Mouse (Mus musculus) adrenal gland, postnatal 4 days (tissue): ENCODE measurements around the gene Gmcl1. TPM values are rescaled to one million over a fixed set of nuclear protein-coding genes. Genes with fewer than 3 reads are reported as not detected.

Source experiments
- DNase-seq, 2 experiments: peaks; one replicate each; pipeline ENCODE4 v3.0.0; 2021 to 2022; ENCODE audit warnings: low spot score in 2 of 2, mixed read lengths in 2 of 2
- long read RNA-seq, 2 experiments: library from polyadenylated mRNA; stranded (forward); transcript quantifications; one replicate each; pipeline ENCODE4 v2.0.0; 2021
- total RNA-seq, 2 experiments: library from RNA; stranded (reverse); gene quantifications; 2 replicates each; pipeline ENCODE4 v1.2.3; 2021

Gene Gmcl1
- total RNA-seq = 10 to 100 TPM; 17.9 to 22.4 TPM
- long read RNA-seq, experiment 1, transcript Gmcl1-201 (14 exons, 2,949 nt) = major isoform, 24 of 33 reads
- long read RNA-seq, experiment 1, partial matches to known transcripts = 0 of 33 reads
- long read RNA-seq, experiment 1, other reads (novel, unspliced or antisense) = 8 of 33 reads
- long read RNA-seq, experiment 2, transcript Gmcl1-201 (14 exons, 2,949 nt) = major isoform, 81 of 104 reads
- long read RNA-seq, experiment 2, partial matches to known transcripts = 5 of 104 reads
- long read RNA-seq, experiment 2, other reads (novel, unspliced or antisense) = 17 of 104 reads

GRCm38 (mm10) chr6:86733183-86733876 lies at the start of gene Gmcl1:
Gmcl1 (minus strand) TSS chr6:86733383.
- peak; percentile 87 to 89 for DNase-seq

- DNase-seq = no peak
Observed at GRCm38 (mm10) chr6:86782342-86782741, 49.2 kb upstream of the Gmcl1 start.

GRCm38 (mm10) chr6:86781361-86781957 lies 48.3 kb upstream of the Gmcl1 start:
- no peak for DNase-seq

DNA sequence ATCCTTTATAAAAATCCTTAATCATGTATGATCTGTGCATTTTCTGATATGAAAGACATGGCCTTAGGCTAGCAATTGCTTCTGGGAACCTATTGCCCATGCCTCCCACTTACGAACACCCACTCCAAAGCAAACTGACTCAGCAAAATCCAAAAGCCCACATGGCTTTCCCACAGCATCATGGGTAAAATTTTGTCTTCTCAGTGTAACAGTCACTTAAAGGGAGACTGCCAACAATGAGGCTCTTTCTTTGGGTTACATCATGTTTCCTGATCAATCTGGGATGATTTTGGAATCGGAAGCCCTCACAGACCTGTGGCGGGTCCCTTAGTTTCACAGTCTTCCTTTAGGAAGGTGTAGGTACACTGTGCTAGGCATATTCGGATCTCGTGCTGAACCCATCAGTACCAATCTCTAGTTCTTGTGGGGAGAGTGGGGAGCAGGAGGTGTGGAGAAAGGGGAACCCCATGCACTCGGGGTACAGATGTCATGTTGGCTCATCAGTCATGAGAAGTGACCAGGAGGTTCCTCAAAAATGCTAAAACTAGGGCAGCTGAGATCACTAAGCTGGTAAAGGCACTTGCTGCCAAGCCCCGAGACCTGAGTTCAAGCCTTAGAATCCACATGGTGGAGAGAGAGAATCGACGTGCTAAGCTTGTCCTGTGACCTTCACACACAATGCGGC lies 45.9 kb upstream of the Gmcl1 start:
- no peak for DNase-seq

GRCm38 (mm10) chr6:86777181-86777580 lies 44.0 kb upstream of the Gmcl1 start:
- DNase-seq = no peak

DNA sequence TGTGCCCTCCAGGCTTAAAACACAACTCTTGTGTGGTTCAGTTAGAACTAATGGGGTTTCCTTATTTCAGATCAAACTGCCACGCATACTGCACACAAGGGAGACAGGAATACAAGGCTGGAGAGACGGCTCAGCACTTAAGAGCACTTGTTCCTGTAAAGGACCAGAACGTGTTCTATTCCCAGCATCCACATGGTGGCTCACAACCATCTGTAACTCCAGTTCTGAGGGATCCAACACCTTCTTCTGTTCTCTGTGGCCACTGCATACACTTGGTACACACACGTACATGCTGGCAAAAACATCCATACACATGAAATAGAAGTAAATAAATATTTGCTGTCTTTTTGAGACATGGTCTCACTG lies 43.5 kb upstream of the Gmcl1 start:
- DNase-seq = no peak

DNA sequence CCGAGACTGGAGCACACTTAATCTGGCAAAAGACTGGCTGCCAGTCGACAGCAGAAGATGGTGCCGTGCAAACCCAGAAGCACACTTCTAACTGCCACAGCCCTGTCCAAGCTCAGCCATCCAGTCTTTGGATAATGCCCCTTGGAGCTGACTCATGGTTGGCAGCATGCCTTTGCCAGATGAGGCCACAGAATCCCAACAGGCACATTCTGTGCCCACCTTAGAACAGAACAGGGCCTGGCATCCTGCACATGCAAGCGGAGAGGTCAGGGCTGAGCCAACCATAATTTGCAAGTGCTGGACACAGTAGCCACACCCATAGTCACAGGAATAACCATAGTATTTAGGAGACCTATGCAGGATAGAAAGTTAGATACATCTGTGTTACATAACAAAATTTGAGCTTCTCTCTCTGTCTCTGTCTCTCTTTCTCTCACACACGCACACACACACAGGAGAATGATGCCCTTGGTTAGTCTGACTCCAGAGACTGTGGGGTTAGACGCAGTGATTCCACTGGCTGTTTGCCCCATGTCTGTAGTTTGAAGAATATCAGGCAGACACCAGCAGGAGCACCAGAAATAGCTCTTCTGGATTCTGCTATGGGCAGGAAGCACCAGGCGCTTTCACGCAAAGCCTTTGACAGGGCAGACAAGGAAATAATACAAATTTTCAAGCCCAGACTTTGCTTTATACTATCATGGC lies 43.0 kb upstream of the Gmcl1 start:
- DNase-seq = no peak

GRCm38 (mm10) chr6:86774937-86775336 lies 41.8 kb upstream of the Gmcl1 start:
- DNase-seq = no peak

GRCm38 (mm10) chr6:86773830-86774229 lies 40.6 kb upstream of the Gmcl1 start:
- no peak for DNase-seq

DNA sequence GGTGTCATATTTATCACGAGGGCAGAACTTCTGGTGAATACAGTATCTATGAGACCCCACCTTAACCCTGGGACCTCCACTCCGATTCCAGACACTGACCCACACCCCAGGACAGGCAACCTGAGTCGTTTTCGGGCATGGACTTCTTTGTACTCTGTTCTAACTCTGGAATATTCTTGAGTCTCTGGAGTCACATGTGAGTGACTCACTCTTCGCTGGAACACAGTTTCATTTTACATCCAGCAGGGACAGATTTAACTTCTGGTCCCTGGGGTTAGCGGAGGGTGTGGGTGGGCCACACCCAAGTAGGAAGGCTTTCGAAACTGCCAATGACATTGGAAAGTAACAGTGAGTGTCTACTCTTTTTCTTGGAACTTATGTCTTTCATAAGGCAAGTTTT lies 39.4 kb upstream of the Gmcl1 start:
- no peak for DNase-seq

DNA sequence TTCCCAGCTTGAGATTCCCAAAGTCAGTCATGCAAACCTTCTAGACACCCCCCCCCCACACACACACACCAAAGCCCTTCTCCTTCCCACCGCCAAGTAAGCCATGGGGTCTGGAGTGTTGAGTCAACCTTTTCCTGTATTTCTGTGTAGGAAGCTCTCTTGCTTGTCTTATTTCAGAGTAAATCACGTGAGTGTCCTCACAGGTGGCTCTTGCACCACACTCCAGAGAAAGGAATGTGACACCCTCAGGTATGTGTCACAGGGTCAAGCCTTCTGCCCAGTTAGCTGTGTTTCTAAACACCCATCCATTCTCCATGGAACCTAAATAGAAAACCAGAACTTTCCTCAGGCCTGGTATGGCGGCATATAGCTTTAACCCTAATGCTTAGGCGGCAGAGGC lies 35.8 kb upstream of the Gmcl1 start:
- DNase-seq = no peak

GRCm38 (mm10) chr6:86768186-86768776 lies 35.1 kb upstream of the Gmcl1 start:
- no peak for DNase-seq

DNA sequence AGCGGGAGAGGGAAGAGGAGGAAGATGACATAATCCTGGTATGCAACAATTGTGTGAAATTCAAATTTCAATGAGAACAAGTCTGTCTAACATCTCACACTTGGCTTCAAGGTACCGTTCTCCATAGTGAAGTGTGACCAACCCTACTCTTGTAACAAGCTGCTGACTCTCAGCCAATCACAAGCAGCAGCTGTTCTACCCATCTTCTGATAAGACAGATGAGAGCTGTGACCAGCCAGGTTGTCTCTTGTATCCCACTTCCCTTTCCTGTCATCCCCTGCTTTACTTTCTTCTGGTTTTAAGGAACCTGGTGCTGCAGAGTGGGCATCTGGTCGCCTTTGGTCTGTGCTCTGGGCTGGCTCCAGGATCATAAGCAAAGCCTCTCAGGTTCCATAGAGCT lies 34.3 kb upstream of the Gmcl1 start:
- DNase-seq = no peak

- no peak for DNase-seq
Observed at GRCm38 (mm10) chr6:86765637-86766059, 32.5 kb upstream of the Gmcl1 start.

DNA sequence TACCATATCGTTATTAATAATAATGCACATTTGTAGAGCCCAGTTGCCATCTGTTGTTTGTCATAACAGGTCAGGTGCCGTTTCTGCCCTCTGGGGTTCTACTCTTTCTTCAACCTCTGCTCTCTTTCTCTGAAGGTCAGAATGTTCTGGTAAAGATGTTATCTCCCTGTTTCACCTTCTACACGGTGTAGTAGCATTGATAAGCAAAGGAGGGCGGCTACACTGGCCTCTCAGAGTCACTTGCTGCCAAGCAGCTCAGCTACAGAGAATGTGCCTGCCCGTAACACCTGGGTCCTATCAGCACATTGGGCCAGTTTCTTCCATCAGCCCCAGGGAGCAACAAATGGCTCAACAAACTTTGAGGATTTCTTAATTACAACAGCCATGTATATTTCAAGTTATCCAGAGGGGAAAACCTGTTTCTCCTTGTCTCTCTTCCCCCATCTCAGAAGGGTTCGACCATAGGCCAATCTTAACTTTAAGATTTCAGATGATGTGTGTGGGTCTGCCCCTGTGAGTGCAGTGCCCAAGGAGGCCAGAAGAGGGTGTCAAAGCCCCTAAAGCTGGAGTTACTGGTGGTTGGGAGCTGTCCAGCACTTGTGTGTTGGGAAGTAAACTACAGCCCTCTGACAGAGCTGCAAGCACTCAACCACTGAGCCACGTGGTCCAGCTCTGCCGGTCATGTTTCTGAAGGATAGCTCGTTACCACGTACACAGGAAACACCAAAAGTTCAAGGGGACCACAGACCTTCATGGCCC lies 21.1 kb upstream of the Gmcl1 start:
- no peak for DNase-seq

GRCm38 (mm10) chr6:86752843-86753485 lies 19.8 kb upstream of the Gmcl1 start:
- no peak for DNase-seq

DNA sequence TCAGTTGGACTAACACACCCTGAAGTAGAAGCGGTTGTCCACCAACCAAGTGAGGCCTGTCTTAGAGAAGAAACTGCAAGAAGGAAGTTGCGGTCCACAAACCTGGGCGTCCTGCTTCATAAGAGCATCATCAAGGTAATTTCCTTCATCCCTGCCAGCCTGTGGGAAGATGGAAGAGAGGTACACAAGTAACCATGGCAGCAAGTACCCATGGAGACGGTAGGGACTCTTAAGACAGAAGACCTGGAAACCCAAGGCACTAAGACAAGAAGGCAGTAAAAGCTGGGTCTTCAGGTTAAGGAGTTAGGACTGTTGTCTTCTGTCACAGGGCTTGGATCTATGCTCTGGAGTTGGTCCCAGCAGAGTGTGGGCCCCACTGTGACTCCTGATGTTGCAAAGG lies 17.8 kb upstream of the Gmcl1 start:
- no peak for DNase-seq

GRCm38 (mm10) chr6:86749817-86750216 lies 16.6 kb upstream of the Gmcl1 start:
- no peak for DNase-seq

DNA sequence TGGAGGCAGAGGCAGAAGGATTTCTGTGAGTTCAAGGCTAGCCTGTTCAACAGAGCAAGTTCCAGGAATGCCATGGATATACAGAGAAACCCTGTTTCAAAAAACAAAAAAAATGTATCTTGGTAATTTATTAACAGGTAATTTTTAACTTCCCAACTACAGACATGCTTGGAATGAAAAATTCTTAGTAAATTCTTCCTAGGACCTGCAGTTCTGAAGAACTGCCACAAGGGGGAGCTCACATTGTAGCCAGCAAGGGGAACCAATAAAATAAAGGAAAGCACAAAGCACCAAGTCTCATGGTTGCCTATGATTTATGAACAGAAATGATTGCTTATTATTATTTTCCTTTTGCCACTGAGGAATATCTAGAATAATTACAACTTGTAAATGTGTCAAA lies 14.0 kb upstream of the Gmcl1 start:
- no peak for DNase-seq

DNA sequence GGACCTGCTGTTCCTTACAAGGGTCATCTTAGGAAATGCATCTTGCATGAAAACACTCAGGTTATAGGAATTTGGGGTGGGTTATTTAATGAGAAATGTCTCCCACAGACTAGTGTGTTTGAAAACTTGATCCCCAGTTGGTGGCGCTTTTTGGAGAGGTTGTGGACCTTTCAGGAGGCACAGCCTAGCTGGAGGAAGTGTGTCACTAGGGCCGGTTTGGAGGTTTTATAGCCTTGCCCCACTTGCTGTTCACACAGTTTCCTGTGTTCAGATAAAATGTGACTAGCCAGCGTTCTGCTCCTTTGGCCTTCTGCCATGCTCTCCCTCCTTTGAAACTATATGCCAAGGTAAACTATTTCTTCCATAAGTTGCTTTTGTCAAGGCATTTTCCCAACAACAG lies 7.5 kb upstream of the Gmcl1 start:
- no peak for DNase-seq
